Mouse (Mus musculus) neural tube, embryonic 11.5 days (tissue): ENCODE data around the gene Galnt2. TPM values are rescaled to one million over a fixed set of nuclear protein-coding genes. Genes with fewer than 3 reads are reported as not detected.

Experiments
- ATAC-seq: fragments of 200-750 bp; cut with Nextera tagmentation; 2 replicates; pipeline ENCODE4 v1.8.0; 2017; ENCODE audit warnings: moderate number of reproducible peaks, mild to moderate bottlenecking, moderate TSS enrichment, moderate library complexity; ENCODE audit not compliant: insufficient read depth, low FRiP score, low TSS enrichment
- DNase-seq: peaks from one replicate; pipeline ENCODE4 v3.0.0-alpha.2; 2015; ENCODE audit warnings: low spot score
- H3K27ac ChIP-seq: fragments of 300-500 bp; sonication (generic); 2 replicates; pipeline ENCODE4 v1.5.1; 2014; ENCODE audit warnings: low read depth, mild to moderate bottlenecking, low read length
- H3K27me3 ChIP-seq: fragments of 300-500 bp; sonication (generic); 2 replicates; pipeline ENCODE4 v1.6.1; 2014; ENCODE audit warnings: mild to moderate bottlenecking, low read length, mixed read lengths; ENCODE audit not compliant: control insufficient read depth, insufficient read depth
- H3K36me3 ChIP-seq: fragments of 300-500 bp; sonication (generic); 2 replicates; pipeline ENCODE4 v1.6.1; 2014; ENCODE audit warnings: mild to moderate bottlenecking, low read length, moderate library complexity, mixed read lengths; ENCODE audit not compliant: control insufficient read depth, insufficient read depth
- H3K4me1 ChIP-seq: fragments of 300-500 bp; sonication (generic); 2 replicates; pipeline ENCODE4 v1.6.1; 2014; ENCODE audit warnings: low read length, mixed read lengths; ENCODE audit not compliant: control insufficient read depth, insufficient read depth
- H3K4me2 ChIP-seq: fragments of 300-500 bp; sonication (generic); 2 replicates; pipeline ENCODE4 v1.6.1; 2014; ENCODE audit warnings: low read depth, mild to moderate bottlenecking, moderate library complexity
- H3K4me3 ChIP-seq: fragments of 300-500 bp; sonication (generic); 2 replicates; pipeline ENCODE4 v1.5.1; 2014; ENCODE audit warnings: low read depth, low read length
- H3K9ac ChIP-seq: fragments of 300-500 bp; sonication (generic); 2 replicates; pipeline ENCODE4 v1.6.1; 2014; ENCODE audit warnings: mild to moderate bottlenecking, low read length
- H3K9me3 ChIP-seq: fragments of 300-500 bp; sonication (generic); 2 replicates; pipeline ENCODE4 v1.6.1; 2016; ENCODE audit warnings: low read length; ENCODE audit not compliant: control insufficient read depth
- WGBS: fragments of 180-500 bp; shearing (Covaris S2); extraction: QIAGEN DNeasy Blood & Tissue Kit; methylation state at CpG from one replicate; pipeline ENCODE4 v1.1.7; 2014; 5-methylcytosine and 5-hydroxymethylcytosine counted together
- polyA plus RNA-seq: library from polyadenylated mRNA; unstranded; fragments of >200 nt; fragmentation: Nextera tagmentation; extraction: Ambion mirVana; gene quantifications from 2 replicates; pipeline ENCODE4 v1.2.1, GENCODE M21; 2014

Galnt2 gene
- polyA plus RNA-seq, 1 experiment from 2014 or later: 92.4 TPM

DNA sequence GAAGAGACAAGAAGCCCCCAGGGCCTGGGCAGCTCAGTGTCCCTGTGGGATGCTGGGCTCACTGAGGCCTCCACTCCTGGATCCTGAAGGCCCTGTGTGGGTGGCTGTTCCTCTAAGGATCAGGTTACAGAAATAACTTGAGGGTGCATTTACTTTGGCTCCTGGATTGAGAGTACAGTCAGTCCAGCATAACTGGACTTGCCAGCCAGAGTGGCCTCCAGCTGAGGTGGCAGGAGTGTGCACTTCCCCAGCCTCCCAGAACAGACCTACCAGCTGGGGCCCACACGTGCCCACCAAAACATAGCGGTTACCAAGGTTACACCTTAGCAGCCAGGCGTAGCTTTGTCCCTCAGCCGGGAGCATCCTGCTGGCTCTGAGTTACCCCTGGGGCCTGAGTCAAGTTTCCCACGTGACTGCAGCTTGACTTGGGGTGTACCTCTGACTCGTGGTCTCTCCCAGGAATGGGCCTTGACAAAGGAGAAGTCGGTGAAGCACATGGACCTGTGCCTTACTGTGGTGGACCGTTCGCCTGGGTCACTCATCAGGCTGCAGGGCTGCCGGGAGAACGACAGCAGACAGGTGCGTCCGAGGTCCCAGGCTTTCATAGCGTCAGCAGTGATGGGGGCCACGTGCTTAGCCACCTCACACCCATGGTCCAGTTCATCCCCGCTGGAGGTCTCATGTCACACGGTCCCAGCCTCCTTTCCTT is 109.3 kb downstream of the Galnt2 start:
- ATAC-seq: no peak

DNA sequence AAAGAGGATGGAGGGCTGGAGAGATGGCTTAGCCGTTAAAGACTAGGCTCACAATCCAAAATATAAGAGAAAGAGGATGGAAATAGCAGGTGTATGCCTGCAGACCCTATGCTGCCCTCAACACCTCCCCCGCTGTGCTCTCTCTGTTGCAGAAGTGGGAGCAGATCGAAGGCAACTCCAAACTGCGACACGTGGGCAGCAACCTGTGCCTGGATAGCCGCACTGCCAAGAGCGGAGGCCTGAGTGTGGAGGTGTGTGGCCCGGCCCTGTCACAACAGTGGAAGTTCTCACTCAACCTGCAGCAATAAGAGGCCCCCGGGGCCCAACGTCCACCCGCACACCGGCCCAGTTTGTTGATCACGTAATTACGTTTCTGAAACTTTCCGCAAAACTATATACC is 112.0 kb downstream of the Galnt2 start:
- WGBS: 94% methylated on average over 15 of the region's 15 CpGs
- Histone ChIP-seq H3K4me3 (no peak overlapping the region), H3K27me3 (no peaks in the 10 kb centered on the region), H3K9me3 (no peaks in the 10 kb centered on the region), H3K4me1 (peaks cover 3% of the 10 kb centered on the region; the same call in 1 of the 2 replicates), H3K4me2 (no peak overlapping the region), H3K27ac (no peak overlapping the region), H3K9ac (no peak overlapping the region), H3K36me3 (peaks cover 9% of the 10 kb centered on the region)
- ATAC-seq (no peak), DNase-seq (no peak)

More for the DNA sequence above, 109.3 kb downstream of the Galnt2 start:
- H3K9me3 ChIP-seq: no peaks in the 10 kb centered on the region
- peaks cover 3% of the 10 kb centered on the region; the same call in 1 of the 2 replicates for H3K4me1 ChIP-seq
- H3K27ac ChIP-seq: no peak overlapping the region
- H3K9ac ChIP-seq: no peak overlapping the region
- no peak overlapping the region for H3K4me3 ChIP-seq
- H3K27me3 ChIP-seq: no peaks in the 10 kb centered on the region
- 70% methylated on average over 17 of the region's 17 CpGs for WGBS
- DNase-seq: no peak
- peaks cover 11% of the 10 kb centered on the region for H3K36me3 ChIP-seq
- no peak overlapping the region for H3K4me2 ChIP-seq

DNA sequence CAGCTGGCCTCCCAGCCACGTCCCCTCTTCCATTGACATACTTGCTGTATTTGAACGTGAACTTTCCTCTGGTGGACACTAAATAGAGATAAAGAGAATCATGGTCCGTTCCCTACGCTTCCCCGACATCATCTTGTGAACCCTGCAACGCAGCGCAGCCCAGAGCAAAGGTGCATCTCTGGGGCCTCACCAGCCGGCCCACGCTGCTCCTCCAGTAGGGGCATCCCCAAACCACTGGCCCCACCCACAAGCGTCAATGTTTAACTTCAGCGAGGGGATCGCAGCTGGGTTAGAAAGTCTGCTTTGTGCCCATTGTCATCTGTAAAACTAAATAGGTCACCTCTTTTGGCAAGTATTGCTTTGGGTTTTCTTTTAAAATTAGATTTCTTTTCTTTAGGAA is 112.8 kb downstream of the Galnt2 start:
- WGBS: 86% methylated on average over 12 of the region's 12 CpGs
- Histone ChIP-seq H3K4me2 (no peak overlapping the region), H3K4me3 (no peak overlapping the region), H3K9me3 (no peaks in the 10 kb centered on the region), H3K4me1 (peaks cover 3% of the 10 kb centered on the region; the same call in 1 of the 2 replicates), H3K27me3 (no peaks in the 10 kb centered on the region), H3K27ac (no peak overlapping the region), H3K36me3 (peaks cover 4% of the 10 kb centered on the region), H3K9ac (no peak overlapping the region)
- DNase-seq (no peak), ATAC-seq (no peak)

DNA sequence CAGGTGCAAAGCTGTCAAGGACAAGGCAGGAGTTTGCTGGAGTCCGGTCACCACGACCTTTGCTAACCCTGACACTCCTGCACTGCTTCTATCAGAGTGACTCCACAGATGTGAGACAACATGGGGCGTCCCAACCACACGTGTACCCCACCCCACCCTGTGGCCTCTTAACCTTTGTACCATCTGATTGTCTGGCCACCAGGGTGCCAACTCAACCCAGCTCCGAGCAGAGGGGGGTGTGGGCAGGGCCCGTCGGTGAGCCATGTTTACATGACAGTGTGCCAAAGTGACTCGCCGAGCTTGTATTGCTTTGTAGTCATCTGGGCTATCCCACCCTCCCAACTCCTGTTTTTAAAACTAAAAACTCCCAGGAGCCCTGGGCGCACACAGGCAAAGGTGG is 113.9 kb downstream of the Galnt2 start:
- DNase-seq (no peak), ATAC-seq (no peak)
- peaks cover 4% of the 10 kb centered on the region for H3K36me3 ChIP-seq
- H3K27ac ChIP-seq: no peak overlapping the region
- H3K27me3 ChIP-seq: no peaks in the 10 kb centered on the region
- no peak overlapping the region for H3K4me3 ChIP-seq
- 79% methylated on average over 10 of the region's 10 CpGs for WGBS
- no peak overlapping the region for H3K9ac ChIP-seq
- peaks cover 3% of the 10 kb centered on the region; the same call in 1 of the 2 replicates for H3K4me1 ChIP-seq
- H3K9me3 ChIP-seq: no peaks in the 10 kb centered on the region
- no peak overlapping the region for H3K4me2 ChIP-seq

DNA sequence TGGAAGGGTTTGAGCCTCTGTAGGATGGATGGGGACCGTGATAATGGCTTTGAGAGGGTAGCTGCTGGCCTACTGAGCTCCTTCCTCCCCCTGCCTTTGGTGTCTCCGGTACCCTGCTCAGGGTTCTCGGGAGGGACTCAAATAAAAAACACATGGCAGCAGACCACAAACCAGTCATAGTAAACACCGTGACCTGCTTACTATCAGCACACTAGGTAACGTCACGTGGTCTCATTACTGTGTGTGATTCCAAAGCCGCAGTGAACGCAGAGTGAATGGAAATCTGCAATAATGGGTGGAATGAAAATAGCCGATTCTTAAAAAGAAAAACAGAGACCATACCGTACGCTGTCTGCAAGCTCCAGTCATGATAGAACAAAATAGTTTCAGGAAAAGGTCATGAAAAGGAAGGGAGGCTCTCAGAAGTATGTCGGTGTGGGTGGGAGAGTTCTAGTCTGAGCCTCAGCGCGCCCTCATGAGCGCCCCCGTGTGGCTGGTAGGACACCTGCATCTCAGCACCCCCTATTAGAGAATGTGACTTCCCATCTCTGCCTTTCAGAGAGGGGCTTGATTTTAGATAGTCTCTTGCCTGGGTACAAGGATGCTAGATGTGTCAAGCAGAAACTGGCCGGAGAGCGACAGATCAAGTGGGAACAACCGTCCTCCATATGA is 115.8 kb downstream of the Galnt2 start:
- H3K9ac ChIP-seq: no peak overlapping the region
- H3K27ac ChIP-seq: no peak overlapping the region
- H3K36me3 ChIP-seq: peaks cover 4% of the 10 kb centered on the region
- H3K9me3 ChIP-seq: no peaks in the 10 kb centered on the region
- no peaks in the 10 kb centered on the region for H3K4me1 ChIP-seq
- no peak overlapping the region for H3K4me2 ChIP-seq
- WGBS: 51% methylated on average over 19 of the region's 19 CpGs
- H3K4me3 ChIP-seq: no peak overlapping the region
- ATAC-seq: peak; percentile 35; the same call in 1 of the 2 replicates
- no peaks in the 10 kb centered on the region for H3K27me3 ChIP-seq
- DNase-seq: peak; percentile 78

DNA sequence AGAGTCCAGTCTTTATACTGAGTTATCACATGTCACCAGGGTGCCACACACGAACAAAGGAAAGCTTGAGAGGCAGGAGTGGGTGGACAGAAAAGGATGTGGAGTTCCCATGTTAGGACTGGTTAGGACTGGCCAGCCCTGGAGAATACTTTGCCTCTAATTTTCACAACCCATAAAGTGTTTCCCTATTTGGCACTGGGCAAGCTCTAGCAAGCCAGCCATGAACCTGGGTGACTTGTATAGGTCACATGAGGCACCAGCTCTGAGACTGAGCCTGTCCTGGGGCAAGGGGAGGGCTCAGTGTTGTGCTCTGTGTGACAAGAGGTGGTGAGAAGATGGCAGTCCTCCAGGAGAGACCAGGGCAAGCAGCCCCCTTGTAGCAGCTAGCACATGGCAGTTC is 116.9 kb downstream of the Galnt2 start:
- Histone ChIP-seq H3K4me3 (no peak overlapping the region), H3K9me3 (no peaks in the 10 kb centered on the region), H3K36me3 (peaks cover 1% of the 10 kb centered on the region; the same call in 1 of the 2 replicates), H3K4me1 (no peaks in the 10 kb centered on the region), H3K9ac (no peak overlapping the region), H3K27me3 (no peaks in the 10 kb centered on the region), H3K27ac (no peak overlapping the region), H3K4me2 (no peak overlapping the region)
- WGBS: 50% methylated on average over 1 of the region's 1 CpGs
- ATAC-seq (no peak), DNase-seq (no peak)

DNA sequence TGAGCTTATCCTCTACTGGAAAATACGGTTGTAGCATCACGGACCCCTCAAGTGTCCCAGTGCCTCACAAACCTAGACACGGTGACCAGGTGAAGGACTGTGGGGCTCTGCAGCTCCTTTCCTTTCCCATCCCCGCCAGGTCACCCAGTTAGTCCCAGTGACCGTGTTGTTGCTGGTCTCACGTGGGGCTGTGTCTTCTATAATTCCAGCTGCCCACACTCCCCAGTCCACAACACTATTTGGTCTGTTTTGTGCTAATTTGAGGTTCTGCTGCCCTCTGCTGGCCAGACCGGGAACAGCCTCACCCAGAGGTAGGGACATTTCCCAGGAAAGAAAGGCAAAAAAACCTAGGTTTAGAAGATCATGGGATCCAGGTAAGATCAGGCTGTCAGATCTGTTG is 118.5 kb downstream of the Galnt2 start:
- DNase-seq (peak; percentile 87), ATAC-seq (peak; percentile 30; the same call in 1 of the 2 replicates)
- 36% methylated on average over 7 of the region's 7 CpGs for WGBS
- H3K9ac ChIP-seq: no peak overlapping the region
- no peaks in the 10 kb centered on the region for H3K4me1 ChIP-seq
- no peak overlapping the region for H3K27ac ChIP-seq
- no peaks in the 10 kb centered on the region for H3K36me3 ChIP-seq
- no peak overlapping the region for H3K4me2 ChIP-seq
- no peak overlapping the region for H3K4me3 ChIP-seq
- no peaks in the 10 kb centered on the region for H3K9me3 ChIP-seq
- H3K27me3 ChIP-seq: no peaks in the 10 kb centered on the region

DNA sequence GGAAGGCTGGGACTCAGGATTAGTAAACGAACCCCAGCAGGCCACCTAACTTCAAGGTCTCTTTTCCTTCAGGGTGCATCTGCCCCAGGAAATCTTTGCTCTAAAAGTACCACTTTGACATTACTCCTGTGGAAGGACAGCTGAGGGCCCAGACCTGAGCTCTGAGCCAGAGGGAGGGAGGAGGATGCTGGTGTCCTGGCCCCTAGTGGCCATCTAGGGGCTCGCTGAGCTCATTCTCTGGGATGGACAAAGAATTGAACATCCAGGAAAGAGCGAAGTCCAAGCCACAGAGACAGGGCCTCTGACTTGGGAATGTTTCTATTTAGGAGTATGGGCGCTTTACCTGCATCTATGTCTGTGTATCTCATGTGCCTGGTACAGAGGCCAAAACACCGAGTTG is 120.4 kb downstream of the Galnt2 start:
- 66% methylated on average over 5 of the region's 5 CpGs for WGBS

DNA sequence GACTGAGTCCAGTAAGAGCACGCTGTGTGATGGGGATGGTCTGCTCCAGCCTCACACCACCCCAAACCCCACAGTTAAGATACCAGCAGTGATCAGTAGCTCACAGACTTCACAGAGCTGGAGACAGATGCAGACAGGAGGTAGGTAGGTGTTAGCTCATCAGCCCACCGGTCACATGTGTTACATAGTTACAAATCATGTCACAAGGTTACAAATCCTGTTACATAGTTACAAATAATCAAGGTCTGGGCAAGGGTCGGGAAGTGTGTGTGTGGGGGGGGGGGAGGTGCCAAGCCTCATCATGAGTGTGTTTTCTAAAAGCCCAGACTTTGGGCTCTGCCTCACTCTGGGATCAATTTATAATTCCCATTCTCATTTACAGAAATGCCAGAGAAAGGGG is 129.7 kb downstream of the Galnt2 start:
- 84% methylated on average over 3 of the region's 3 CpGs for WGBS
- Histone ChIP-seq H3K9ac (no peak overlapping the region), H3K4me1 (no peaks in the 10 kb centered on the region), H3K4me2 (no peak overlapping the region), H3K27ac (no peak overlapping the region), H3K27me3 (no peaks in the 10 kb centered on the region), H3K4me3 (no peak overlapping the region), H3K9me3 (no peaks in the 10 kb centered on the region), H3K36me3 (no peaks in the 10 kb centered on the region)
- DNase-seq (no peak), ATAC-seq (no peak)

More for the DNA sequence above, 120.4 kb downstream of the Galnt2 start:
- Histone ChIP-seq H3K4me1 (no peaks in the 10 kb centered on the region), H3K4me3 (no peak overlapping the region), H3K9ac (no peak overlapping the region), H3K27me3 (no peaks in the 10 kb centered on the region), H3K27ac (no peak overlapping the region), H3K4me2 (no peak overlapping the region), H3K36me3 (no peaks in the 10 kb centered on the region), H3K9me3 (no peaks in the 10 kb centered on the region)
- no peak for DNase-seq
- no peak for ATAC-seq
